Mouse (Mus musculus): ENCODE results near the gene Fmo5.

The Fmo5 gene

DNA sequence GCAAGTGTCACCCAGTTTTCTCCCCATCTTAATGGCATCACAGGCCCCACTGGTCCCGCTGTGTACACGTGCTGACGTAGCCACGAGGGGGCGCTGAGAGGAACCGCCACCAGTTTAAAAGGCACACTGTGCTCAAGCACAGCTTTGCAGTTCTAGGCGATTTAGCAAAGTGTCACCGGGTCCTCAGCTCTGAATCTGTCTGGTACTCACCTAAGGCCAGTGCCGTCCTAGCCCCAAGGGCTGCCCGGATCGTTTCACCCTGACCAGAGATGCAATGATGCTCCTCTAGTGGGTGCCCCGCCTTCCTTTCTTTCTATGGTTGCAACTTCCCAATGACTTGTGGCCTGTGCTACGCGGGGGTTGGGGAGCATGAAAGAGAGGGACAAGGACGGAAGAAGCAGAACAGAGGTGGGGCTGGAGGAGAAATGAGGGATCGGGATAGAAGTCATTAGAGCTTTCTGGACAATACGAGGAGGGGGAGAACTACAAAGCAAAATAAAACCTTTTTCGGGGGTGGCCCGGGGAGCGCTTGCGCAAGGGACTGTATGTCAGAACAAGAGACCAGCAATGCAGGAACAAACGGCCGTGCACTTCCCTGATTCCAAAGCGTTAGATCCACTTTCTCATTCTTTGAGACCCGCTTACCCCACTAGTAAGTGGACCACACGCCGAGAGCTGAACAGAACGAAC is 52.2 kb downstream of the Fmo5 start:
- peak; percentile 48 to 75 for DNase-seq (ENCODE audit: low read depth in 1 of 2, low spot score in 2 of 2)

DNA sequence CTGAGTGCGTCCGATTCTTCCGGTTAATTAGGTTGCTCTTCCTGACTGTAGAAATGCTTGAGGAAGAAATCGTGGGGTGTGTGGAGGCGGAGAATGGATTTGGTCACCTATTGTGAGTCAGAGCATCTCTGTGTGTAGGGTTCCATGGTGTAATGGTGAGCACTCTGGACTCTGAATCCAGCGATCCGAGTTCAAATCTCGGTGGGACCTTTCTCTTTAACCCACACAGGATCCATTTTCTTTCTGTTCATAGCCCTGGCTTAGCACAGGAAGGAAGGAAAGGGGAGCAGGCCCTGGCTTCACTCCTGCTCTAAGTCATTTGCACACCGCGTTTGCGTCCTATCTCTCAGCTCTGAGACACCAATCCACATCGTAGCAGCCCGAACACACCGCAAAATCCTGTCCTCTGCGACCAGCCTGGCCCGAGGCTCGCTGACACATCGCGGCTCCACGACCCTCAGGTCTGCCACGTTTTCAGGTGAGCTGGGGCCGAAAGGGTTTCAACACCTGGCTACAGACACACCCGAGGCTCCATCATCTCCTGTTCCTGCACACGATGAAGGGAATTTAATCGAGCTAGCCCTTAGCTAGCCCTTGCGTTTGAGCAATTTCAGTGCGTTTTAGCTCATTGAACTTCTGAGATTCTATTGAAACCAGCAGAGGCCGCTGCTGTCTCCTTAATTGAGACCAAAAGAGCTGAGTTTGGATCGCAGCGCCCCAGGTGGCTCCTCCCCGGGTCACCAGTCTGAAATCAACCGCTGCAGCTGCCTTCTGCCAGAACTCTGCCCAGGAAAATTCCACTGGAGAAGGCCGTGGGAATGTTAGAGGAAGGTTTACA is 52.9 kb downstream of the Fmo5 start:
- DNase-seq (ENCODE audit: low read depth in 1 of 2, low spot score in 2 of 2) = peak; percentile 11 to 61

DNA sequence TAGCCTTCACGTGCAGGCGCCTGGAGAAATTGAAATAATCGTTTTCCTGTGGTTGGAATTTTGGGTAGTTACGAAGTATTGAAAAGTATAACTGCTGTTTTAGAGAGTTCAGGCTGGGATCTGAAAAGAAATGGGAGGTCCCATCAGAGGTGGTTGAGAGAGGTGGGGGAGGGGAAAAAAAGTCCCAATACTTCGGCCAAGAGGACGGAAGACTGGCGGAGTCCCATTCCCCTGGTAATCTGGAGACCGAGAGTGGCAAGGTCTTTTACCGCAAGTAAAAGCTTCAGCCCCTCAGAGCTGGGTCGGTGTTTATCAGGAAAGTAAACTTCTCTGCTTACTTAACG is 53.5 kb downstream of the Fmo5 start:
- DNase-seq (ENCODE audit: low read depth in 1 of 2, low spot score in 2 of 2) = no peak

DNA sequence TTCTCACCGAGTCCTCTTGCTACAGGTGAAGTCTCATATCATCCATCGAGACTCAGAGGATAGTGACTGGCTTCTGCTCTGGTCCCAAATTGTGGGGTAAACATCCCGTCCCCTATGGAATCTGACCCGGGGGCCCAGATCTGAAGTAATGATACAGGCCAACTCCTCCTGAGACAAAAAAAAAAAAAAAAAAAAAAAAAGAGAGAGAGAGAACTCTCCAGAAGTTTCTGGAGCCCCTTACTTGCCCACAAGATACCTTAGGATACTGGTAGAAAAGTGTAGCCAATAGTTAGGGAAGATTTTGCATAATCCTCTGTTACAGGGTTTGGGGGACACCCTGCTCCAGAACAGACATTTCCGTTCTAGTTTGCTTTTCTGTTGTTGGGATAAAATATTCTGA is 54.0 kb downstream of the Fmo5 start:
- no peak for DNase-seq (ENCODE audit: low read depth in 1 of 2, low spot score in 2 of 2)

DNA sequence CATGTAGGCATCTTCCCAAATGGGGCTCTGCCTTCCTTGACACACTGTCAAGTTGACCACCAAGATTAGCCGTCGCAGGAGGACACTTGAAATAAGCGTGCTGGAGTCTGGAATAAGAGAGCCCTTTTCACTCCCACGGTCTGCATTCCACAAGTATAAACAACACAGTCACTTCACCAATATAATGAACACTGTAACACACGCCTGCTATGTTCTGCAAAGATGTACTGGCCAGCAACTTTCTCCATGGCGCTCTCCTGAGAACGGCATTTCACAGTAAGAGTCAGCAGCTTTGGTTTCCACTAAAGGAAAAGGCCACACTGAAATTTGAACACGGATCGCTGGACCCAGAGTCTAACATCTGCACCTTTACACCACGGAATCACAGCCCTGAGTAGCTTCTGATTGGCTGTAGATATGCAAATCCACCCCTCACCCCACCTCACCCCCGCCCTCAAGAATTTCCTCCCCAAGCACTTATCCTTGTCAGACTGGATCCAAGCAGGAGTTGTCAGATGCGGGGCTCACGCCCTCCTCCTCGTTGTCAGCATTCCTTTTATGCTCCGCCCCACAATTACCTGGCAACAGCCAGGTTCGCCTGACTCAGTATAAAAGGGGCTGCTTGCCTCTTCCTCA is 55.1 kb downstream of the Fmo5 start:
- DNase-seq (ENCODE audit: low read depth in 1 of 2, low spot score in 2 of 2) = no peak

DNA sequence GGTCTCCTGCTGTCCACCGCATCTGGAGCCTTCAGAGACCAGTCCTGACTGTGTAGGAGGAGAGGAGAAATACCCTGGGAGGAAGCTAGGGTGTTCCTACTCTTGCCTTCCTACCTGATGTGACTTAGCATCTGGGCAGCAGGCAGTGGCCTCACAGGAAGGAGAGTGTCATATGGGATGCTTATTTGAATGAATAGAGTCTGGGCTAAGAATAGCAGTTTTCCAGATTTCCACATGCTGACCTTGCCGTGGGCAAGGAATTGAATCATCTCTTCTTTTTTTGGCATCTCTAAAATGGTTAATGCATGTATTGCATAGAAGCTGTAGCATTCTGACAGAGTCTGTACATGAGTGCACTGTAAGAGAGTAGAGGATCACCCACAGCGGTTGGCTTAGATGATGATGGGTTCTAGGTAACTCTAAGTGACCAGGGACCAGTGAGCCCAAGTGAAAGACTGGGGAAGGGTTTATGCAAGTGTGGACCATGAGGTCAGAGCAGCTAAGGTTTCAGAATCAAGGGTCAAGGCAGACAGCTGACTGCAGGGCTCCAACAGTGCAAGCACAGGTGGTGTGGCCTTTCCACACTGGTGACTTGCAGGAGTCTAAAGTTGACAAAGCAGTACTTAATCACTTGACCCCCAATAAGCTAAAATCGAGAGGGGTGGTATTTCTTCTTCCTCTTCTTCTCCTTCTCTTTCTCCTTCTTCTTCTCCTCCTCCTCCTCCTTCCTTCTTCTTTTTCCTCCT is 57.9 kb downstream of the Fmo5 start:
- no peak for DNase-seq (ENCODE audit: low read depth in 1 of 2, low spot score in 2 of 2)

DNA sequence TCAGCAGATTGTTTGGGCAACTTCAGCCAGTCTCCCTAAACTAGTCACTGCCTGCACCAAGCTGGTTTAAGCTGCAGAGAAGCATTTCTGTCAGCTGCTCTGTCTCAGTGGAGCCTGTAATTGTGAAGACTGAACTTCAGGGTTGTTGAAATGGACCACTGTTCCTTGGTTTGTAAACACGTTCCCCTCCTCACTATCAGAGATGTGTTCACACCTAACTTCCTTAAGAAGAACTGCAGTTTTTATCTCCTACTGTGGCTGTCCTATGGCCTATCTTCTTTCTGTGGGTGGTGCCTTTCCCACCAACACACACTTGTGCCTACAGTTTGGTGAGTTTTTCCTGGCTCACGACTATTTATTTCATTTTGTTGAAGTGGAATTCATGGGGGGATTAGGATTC is 60.7 kb downstream of the Fmo5 start:
- no peak for DNase-seq (ENCODE audit: low read depth in 1 of 2, low spot score in 2 of 2)

DNA sequence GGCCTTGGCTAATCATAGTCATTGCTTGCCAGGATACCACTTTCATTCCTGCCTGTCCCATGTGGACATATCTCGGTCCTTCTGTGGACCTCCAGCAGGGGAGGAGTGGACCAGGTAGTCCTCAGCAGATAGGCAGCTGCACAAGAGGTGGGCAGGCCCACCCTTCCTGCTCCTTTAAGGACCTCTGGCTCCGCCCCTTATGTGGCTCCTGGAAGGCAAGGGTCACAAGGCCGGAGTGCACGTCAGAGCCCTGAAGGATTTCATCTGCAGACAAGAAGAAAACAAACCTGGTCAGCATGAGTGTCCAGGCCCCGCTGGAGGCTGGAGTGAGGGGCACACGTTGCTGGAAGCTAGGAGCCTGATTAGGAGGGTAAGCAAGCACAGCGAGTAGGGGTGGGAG is 62.0 kb downstream of the Fmo5 start:
- no peak for DNase-seq (ENCODE audit: low read depth in 1 of 2, low spot score in 2 of 2)

DNA sequence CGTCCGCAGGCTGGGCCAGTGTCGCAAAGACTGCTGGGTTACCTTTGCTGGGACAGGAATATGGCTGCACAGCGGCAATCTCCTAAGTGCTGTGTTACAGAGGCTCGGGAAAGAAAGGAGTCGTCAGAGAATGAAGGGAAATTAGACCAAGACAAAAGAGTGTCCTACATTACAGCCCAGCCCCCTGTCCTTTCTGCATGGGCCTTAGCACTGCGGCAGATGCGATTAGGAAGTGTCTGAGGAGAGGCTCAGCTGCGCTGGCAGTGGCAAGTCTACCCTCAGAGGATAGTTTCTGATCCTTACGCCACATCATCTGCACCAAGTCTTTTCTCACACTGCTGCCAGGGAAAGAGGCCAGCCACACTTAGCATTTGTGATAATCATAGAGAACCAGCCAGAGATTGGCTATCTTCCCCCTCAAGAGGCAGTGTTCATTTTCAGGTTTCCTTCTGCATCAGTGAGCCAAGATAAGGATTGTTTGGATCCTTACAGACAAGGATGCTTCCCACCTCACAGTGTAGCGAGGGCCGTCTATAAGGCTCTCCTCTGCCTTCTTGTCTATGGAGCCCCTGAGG is 62.9 kb downstream of the Fmo5 start:
- no peak for DNase-seq (ENCODE audit: low read depth in 1 of 2, low spot score in 2 of 2)

DNA sequence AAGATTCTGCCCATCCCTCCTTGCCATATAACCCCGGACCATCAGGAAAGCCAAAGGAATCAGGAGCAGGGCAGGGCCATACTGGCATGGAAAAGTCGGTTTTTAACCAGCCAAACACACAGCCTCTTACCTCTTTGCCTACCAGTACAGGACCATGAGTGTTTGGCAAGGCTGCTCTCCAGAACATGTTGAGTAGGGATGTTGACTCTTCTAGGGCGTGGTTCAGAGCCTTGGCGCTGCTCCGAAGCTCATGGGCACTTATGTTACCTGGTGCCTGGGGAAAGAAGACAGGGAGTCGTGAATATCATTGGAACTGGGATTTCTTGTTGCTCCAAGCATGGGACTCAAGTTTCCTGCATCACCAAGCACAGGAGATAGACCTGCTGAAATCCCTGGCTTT is 65.2 kb downstream of the Fmo5 start:
- DNase-seq (ENCODE audit: low read depth in 1 of 2, low spot score in 2 of 2) = no peak

DNA sequence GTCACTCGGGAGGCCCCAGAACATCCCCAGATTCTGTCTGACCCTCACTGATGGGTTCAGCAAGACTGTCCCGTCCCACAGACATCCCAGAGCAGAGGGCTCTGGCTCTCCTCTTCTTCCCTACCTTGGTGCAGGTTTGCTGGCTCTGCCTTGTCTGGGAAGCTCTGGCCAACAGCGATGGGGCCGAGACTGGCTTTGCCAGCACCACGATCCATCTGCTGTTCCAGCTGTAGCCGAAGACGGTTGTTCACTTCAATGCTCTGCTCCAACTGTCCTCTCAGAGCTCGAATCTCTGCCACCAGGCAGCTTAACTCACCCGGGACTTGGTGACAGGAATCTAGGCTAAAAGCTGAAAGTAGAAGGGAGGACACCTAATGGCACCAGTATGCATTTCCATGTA is 68.3 kb downstream of the Fmo5 start:
- no peak for DNase-seq (ENCODE audit: low read depth in 1 of 2, low spot score in 2 of 2)

DNA sequence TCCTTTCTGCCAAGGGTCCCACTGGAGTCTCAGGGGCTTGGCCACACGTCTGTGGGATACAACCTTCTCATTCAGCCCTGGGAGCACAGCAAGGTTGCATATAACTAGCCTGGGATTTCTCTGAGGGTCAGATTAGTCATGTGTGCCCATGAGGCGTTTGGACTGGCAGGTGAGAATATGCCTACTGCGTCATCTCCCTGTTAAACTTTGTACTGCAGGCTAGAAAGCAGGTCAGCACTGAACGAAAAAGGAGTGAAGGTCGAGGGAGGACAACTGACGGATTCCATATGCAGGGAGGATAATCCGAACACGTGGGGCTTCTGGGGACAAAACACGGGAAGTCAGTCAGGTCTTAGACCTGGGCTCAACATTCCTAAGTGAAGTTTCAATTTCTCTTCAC is 68.7 kb downstream of the Fmo5 start:
- no peak for DNase-seq (ENCODE audit: low read depth in 1 of 2, low spot score in 2 of 2)

DNA sequence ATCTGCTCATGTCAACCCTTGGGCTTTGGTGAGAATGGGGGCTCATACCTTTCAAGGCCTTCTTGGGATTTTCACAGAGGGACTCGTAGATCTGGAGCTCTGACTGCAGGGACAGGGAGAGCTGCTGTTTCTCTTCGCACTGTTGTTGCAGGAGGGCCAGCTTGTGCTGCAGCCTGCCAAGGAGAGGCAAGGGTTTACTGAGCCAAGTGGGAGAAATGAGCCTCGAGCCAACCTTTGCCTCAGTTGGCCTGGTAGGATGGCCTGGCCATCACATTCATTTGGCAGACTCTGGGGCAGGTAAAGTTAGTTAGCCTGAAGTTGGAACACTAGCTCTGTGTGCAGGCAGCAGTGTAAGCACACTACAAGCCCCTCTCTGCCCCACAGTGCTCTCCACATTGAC is 70.5 kb downstream of the Fmo5 start:
- no peak for DNase-seq (ENCODE audit: low read depth in 1 of 2, low spot score in 2 of 2)

DNA sequence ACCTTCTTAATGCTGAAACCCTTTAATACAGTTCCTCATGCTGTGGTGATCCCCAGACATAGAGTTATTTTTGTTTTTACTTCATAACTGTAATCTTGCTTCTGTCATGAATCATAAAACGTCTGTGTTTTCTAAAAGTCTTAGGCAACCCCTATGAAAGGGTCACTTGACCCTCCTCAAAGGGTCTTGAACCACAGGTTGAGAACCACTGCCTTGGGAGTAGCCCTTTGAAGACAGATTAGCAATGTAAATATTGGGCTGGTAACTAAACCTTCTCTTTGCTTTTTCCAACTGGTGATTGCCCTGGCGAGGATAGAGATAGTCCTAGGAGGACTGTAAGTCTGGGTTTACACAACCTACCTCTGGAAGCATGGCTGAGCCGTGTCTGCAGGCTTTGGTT is 72.6 kb downstream of the Fmo5 start:
- no peak for DNase-seq (ENCODE audit: low read depth in 1 of 2, low spot score in 2 of 2)

DNA sequence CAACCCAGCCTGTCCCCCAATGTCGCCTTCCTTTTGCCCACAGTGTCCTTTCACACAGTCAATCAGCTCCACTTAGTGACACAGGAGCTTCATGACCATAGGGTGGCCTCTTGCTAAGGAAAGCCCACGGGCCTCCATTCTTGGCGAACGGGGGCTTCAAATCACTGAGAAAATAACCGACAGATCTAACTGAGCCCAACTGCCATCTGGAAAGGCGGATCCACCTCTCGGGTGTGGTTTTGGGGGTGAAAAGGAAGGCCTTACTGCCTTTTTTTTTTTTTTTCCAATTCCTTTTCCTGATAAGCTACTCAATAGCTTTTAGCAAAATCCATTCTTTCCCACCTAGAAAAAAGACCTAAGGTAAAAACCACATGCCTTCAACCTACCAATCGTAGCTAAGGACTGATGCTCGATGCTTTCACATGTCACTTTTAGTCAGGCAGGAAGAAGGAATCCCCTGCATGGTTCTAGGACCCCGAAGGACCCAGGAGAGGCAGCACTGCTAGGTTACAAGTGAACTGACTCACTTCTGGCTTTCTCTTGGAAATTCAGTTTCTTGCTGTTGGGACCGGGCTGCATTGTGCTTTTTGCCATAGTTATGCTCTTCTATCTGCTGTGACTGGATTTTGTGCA is 74.0 kb downstream of the Fmo5 start:
- no peak for DNase-seq (ENCODE audit: low read depth in 1 of 2, low spot score in 2 of 2)
